Mouse (Mus musculus) erythroblast, embryonic 14.5 days (primary cell): Measurements from ENCODE around the gene Zfp644.

Source experiments
- GATA1 ChIP-seq: IDR thresholded peaks from 2 replicates; pipeline ENCODE4 v1.6.1; 2012; ENCODE audit warnings: low read length, inconsistent platforms, mixed read lengths
- TAL1 ChIP-seq: IDR thresholded peaks from 3 replicates; pipeline ENCODE4 v1.6.1; 2012; ENCODE audit warnings: low read length, inconsistent platforms, mixed read lengths

GRCm38 (mm10) chr5:106710611-106711010 is 13.5 kb upstream of the Zfp644 start:
- TF ChIP-seq TAL1 (peak; percentile 70), GATA1 (peak; percentile 34)
